Mouse (Mus musculus): ENCODE data around the gene Arvcf.

DNA sequence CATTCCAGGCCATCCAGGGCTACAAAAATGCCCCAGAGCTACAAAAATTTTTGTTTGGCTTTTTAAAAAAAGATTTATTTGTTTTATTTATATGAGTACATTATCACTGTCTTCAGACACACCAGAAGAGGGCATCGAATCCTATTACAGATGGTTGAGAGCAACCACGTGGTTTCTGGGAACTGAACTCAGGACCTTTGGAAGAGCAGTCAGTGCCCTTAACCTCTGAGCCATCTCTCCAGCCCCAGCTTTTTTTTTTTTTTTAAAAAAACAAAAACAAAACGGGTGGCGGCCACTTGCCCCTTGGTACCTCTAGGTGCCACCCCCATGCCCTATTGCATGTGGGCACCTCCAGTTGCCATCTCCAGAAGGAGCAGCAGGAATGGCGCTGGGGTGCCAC, 69.5 kb downstream of the Arvcf start:
- no peak for TF ChIP-seq CTCF (IDR thresholded peaks at IDR 0.05; ENCODE audit: low read depth)
- no peak for TF ChIP-seq EP300 (IDR thresholded peaks at IDR 0.05; ENCODE audit: low read depth)

All from liver, postnatal 0 days (tissue).